Mouse (Mus musculus): ENCODE results near the gene Cox5a.

Cox5a gene

DNA sequence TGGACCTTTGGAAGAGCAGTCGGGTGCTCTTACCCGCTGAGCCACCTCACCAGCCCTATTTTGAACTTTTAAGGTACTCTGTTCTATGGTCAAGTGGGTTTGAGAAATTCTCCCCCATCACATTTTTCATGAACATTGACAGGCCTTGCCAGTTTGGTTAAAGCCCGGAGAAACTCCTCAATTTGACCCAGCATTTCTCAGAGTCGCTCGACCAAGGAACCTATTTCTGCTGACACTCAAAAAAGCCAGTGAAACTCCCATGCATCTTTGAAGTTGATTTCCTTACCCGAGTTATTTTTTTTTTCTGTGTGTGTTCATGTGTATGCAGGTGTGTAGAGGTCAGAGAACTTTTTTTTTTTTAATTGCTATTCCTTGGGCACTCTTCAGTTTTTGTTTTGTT lies 43.5 kb downstream of the Cox5a start:
- no peak for DNase-seq

DNA sequence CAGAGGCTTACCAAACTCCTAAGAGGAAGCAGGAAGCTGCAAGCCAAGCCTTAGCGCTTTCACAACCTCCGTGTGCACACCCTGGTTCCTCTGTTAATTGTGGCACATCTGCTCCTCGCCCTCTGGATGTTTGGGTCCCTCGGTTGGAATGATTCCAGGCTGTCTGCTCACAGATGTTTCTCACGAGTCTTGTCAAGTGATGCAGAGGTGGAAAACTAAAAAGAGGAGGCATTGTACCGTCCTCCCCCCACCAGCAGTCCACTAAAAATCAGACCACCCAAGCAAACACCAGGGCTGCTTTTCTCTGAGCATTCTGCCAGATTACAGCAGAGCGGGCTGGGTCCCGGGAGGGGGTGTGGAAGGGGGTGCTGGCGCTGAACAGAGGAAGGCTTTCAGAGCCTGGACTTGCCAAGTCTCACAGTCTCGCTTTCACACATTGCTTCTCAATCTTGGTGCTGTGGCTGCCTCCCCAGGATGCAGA lies 44.7 kb downstream of the Cox5a start:
- DNase-seq = peak; percentile 39 to 55

DNA sequence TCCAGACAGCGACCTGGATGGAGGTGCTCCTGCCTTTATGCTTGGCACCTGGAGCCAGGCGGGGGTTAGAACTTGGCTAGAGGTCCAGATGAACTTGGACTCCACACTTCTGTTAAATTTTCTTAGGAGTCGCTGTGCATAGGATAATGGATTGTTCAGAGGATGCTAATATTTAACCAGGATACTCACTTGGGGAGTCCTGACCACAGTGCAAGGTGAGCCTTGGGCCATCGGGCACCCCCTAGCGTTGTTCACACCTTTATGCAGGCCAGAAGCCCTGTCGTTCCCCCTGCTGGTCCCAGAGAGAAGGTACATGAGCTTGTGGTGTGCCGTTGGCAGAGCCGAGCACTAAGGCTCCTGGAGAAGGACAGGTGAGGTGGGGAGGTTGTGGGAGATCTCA lies 45.8 kb downstream of the Cox5a start:
- peak; percentile 58 to 77 for DNase-seq

DNA sequence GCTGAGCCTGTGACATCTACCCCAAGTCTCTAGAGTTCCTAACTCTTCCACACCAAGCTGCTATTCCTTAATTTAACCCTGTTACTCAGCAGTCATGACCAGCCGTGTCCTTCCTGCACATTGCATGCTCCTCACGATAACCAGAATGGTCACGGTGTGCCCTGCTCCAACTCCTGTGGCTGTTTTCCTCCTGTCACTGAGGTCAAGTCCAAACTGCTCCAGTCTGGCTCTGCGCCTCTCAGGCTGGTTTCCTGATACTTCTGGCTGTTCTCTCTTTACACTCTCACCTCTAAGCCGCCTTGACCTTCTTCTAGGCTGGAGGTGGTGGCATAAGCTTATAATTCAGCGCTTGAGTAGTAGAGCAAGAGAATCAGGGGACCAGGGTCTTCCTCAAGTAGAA lies 47.4 kb downstream of the Cox5a start:
- no peak for DNase-seq

DNA sequence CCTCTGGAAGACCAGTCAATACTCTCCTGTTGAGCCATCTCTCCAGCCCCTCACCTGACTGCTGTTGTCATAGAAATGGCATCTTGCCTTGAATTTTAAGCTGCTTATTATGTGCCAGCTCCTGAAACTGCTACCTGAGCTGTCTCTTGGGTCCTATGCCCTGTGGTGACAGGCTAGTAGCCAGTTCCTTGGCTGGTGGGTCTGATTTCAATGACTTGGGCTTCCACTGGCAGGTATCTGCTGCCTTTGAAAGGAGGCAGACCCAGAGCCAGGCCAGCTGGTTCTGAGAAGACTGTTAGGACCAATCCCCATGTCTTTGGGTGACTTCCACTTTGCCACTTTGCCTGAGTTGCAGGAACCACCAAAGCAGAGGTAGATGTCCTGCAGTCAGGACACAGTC lies 53.3 kb downstream of the Cox5a start:
- DNase-seq = no peak

DNA sequence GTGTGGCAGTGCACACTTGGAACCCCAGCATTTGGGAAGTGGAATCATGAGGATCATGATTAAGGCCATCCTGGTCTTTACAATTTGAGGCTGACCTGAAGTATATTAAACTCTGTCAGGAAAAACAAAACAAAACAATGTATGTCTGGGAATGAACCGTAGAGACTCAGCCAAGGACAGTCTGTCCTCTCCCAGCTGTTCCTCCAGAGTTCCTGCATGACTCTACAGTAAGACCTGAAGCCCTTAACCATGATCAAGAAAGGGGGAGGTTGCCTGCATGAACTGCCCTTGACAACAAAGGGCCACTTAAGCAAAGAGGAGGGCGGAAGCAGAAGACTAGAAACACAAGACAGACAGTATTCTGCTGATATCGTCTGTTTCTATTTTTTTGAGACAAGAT lies 54.5 kb downstream of the Cox5a start:
- no peak for DNase-seq

DNA sequence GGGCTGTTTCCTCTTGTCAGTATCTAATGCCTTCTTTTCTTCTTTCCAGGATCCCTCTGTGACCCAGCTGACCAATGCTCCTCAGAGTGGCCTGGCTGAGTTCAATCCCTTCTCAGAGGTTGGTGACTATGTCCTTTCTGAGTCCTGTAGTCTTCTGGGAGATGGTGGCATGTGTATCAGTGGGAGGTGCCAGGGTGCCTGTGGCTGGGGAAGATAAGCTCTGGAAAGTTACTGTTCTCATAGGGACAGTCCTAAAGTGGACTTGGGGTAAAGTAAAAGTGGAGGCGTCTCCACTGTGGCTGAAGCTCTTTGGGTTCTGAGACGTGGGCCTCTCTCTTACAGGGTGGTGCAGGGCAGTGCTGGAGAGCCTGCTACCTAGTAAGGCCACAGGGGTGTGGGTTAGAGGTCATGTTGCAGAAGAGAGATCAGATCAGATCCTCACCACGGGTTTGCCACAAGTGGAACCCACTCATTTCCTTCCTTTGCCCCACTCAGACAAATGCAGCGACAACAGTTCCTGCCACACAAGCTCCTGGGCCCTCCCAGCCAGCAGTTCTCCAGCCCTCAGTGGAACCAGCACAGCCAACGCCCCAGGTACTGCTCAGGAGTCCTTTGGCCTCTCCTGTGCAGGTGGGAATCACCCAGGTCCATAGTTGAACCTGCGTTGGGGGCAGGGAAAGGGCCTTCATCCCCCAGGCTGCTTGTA lies 56.2 kb downstream of the Cox5a start:
- DNase-seq = no peak
